Mouse (Mus musculus) cerebellum, postnatal 36 days (tissue): ENCODE data around the gene Rtl3.

Source experiments
- DNase-seq, 2 experiments: peaks; one replicate each; pipeline ENCODE4 v3.0.0; 2021 to 2022; ENCODE audit warnings: mixed read lengths in 2 of 2

Rtl3 gene

GRCm38 (mm10) chrX:106840409-106840808 lies at the start of gene Rtl3:
TSS of gene Rtl3 (minus strand) at chrX:106840644.
- no peak for DNase-seq

- no peak for DNase-seq
Measured at GRCm38 (mm10) chrX:106872315-106872714, 31.9 kb upstream of the Rtl3 start.

DNA sequence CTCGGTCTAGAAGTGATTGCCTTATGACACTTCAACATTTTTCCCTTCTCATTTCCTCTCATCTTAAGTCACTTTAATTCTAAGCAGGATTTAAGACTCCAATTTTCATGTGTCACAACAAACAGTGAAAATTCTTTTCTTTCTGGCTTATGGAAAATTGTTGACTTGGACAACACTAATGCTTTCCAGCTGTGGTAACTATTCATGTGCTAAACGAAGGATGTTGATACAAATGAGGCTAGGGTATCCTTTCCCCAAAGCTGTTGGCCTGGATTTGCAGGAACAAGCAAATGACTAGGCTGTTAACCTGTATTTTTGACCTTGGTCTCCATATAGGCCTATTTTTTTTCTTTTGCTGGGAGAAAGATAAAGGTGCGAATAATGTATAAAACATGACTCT lies 31.4 kb upstream of the Rtl3 start:
- no peak for DNase-seq

- DNase-seq: no peak
Measured at GRCm38 (mm10) chrX:106871426-106871825, 31.0 kb upstream of the Rtl3 start.

DNA sequence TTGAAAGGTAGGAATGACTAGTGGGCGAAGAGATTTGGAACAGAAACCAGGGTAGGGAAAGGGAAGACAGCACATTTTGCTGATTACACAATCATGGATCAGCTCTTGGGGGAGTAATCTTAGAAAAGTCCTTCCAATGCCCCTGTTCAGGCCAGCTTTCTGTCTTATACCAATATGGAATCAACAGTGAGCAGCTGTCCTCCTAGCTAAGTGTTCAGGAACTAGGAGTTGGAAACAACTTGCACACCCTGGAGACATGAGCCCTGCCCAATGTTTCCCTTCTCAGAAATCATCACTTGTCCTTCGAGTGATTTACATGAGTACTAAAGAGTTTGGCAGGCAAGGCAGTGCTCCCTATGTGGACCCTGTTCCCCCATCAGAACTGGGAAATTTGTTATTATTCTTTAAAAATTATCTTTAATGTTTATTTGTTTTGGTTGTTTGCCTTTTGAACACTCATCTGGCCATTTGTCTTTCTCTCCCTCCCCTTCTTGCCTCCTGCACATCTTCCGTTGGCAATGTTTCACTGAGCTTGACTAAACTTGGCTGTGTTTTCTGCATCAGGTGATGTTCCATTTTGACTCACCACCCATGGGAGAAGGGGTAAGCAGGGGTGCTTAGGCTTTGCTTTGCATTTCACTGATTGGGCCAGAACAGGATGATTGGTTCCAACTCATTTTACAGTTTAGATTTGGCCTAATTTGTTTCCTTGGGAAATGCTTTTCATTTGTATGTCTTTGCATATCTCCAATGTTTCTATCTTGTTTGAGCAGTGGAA lies 13.3 kb upstream of the Rtl3 start:
- DNase-seq: no peak

GRCm38 (mm10) chrX:106839591-106839990 lies 853 bp downstream of the Rtl3 start:
- no peak for DNase-seq

DNA sequence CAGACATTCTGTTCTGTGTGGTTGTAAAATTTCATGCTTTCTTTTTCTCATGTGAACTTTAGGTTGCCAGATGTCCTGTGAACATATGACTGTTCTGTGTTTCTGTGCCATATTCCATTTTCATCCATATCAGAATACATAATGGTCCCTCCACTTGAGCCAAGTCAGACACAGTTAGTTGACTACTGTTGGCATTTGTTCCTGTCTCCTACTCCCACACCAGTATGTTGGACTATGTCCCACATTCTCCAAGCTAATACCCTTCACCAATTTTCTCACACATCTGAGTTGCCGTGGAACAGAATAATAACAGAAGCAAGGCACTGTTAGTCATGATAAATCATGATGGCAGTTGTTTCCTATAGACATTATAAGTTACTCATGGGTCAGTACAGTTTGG lies 9.9 kb downstream of the Rtl3 start:
- DNase-seq: no peak

DNA sequence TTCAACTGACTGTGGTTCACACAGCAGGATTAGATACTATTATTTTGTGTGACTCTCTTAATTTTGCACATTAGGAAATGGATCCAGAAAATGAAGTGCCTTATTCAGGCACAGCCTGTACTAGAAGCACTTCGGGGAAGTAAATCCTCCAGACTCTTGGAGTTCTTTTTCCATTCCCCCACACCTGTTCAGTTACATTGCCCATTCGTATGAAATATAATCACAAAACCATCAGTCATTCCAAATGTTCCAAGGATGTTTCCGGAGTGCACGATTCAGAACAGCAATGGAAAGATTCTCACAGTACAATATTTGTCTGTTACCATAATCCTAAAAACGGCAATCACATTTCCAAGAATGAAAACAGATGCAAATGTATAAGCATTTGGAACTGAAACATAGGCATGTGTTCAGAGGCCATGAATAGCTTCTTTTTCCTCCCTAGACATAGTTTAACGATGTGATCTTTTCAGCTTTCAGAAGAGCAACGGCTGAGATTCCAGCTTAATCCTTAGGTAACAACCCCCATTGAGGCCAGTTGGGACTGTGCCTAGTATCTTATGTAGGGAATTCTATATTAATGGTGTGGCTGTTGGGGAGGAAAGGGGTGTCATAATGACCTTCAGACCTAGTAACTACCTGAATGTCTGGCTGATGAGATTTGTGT lies 30.8 kb downstream of the Rtl3 start:
- no peak for DNase-seq

DNA sequence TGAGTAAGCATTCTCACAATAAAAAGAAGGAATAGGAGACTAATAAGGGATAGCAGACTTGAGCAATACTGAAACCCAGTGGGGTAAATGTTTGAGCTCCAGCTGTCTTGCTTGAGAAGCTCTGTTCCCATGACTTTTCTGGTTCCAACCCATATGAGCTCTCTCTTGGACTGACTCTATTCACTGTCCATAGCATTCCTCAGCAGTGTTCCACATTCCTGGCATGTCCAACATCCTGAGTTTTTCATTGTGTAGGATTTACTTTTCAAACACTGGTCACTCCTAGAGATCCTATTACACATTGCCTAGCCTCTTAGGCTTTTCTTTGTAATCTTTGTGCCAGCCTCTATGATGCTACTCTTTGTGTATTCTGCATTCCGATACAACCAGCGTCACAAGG lies 36.1 kb downstream of the Rtl3 start:
- DNase-seq: no peak

DNA sequence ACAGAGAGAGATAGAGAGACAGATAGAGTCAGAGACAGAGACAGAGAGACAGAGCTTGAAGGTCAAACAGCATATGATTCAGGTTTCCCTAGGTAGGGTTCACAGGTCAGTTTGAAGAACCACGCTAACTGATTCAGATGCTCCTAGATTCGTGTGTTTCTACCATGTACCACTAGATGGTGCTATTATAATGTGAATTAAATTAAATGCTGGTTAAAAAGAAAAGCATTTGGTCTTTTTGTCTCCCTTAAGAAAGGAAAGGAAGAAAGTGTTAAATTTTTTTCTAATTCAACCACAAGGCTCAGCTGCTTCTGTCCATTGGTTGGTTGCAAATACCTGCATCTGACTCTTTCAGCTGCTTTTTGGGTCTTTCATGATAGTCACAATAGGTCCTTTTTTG lies 45.8 kb downstream of the Rtl3 start:
- no peak for DNase-seq
